Comparison of ENCODE assay signal across 8 mouse cellular contexts in the genomic region with DNA sequence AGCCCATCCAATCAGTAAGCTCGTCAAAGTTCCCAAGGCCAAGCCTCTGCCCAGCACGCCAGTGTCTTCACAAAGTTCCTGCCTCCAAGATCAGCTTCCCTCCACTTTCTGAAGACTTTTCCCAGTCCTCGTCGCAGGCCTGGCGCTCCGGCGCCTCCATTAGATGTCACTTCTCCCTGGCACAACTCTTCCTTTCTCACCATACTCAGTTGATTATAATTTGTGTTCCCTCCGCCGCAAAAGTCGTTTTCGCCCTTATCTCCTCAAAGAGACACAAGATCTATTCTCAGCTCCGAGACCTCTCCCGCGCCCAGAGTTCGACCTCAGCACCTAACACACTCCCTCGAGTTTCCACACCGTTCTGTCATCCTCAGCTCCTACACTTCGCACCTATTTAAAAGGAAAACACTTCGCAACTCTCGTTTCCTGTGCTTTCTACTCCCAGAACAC. TPM values are rescaled to one million over a fixed set of nuclear protein-coding genes. Genes with fewer than 3 reads are reported as not detected.
DNase-seq lines count a peak whose midpoint lies in the region; ATAC-seq and TF ChIP-seq lines count a peak whose summit lies in the region.

No protein-coding gene starts in this region.

- TF ChIP-seq CTCF in E14TG2a.4 (conservative IDR thresholded peaks at IDR 0.05; ENCODE audit: low read length), result no peak

- peak; percentile 83 for DNase-seq in heart, embryonic 10.5 days (ENCODE audit: low spot score)
- DNase-seq in heart, adult 9 months (ENCODE audit: low spot score in 2 of 2), result no peak
- no peak for DNase-seq in hindbrain, embryonic 11.5 days (ENCODE audit: low spot score)
- peak; percentile 46 for DNase-seq in liver, embryonic 13.5 days
- DNase-seq in retina, postnatal 1 day, result peak; percentile 18
- no peak for DNase-seq in urinary bladder, postnatal 36 days (ENCODE audit: low spot score in 2 of 2)

- under 1% methylated on average over 20 of the region's 20 CpGs for WGBS in heart, embryonic 10.5 days
- under 1% methylated on average over 20 of the region's 20 CpGs for WGBS in hindbrain, embryonic 11.5 days
- WGBS in liver, embryonic 13.5 days (ENCODE audit: insufficient replicate concordance), result under 1% methylated on average over 20 of the region's 20 CpGs

- peaks cover 30% of the 10 kb centered on the region for H3K4me1 ChIP-seq in heart, embryonic 10.5 days
- peaks cover 68% of the 10 kb centered on the region for H3K4me1 ChIP-seq in E14TG2a.4 (replicated peaks; ENCODE audit: low read depth, low read length)
- H3K4me1 ChIP-seq in hindbrain, embryonic 11.5 days (replicated peaks; ENCODE audit: control insufficient read depth, insufficient read depth, low read length), result peaks cover 3% of the 10 kb centered on the region
- H3K4me1 ChIP-seq in liver, embryonic 13.5 days (replicated peaks), result peaks cover 58% of the 10 kb centered on the region

- peak overlapping the region; percentile 78 for H3K9ac ChIP-seq in hindbrain, embryonic 11.5 days (ENCODE audit: low read depth, low read length)
- peak overlapping the region; percentile 98 for H3K9ac ChIP-seq in liver, embryonic 13.5 days

- ATAC-seq in common myeloid progenitor, adult 5-6 weeks (replicated peaks; ENCODE audit: low read depth, poor library complexity, severe bottlenecking), result peak; percentile 4; the same call in 1 of the 2 replicates
- no peak for ATAC-seq in hindbrain, embryonic 11.5 days (ENCODE audit: low FRiP score)
- ATAC-seq in liver, embryonic 13.5 days (ENCODE audit: low read depth), result no peak

- peak overlapping the region; percentile 61 for H3K4me2 ChIP-seq in hindbrain, embryonic 11.5 days (replicated peaks; ENCODE audit: low read depth, low read length)
- H3K4me2 ChIP-seq in liver, embryonic 13.5 days, result peak overlapping the region; percentile 92

- H3K27me3 ChIP-seq in heart, embryonic 10.5 days (ENCODE audit: insufficient read depth, poor library complexity, severe bottlenecking), result no peaks in the 10 kb centered on the region
- H3K27me3 ChIP-seq in E14TG2a.4 (ENCODE audit: insufficient read depth, low read length), result no peaks in the 10 kb centered on the region
- no peaks in the 10 kb centered on the region for H3K27me3 ChIP-seq in hindbrain, embryonic 11.5 days (ENCODE audit: control insufficient read depth, insufficient read depth, low read length)
- H3K27me3 ChIP-seq in liver, embryonic 13.5 days, result no peaks in the 10 kb centered on the region

- H3K9me3 ChIP-seq in heart, embryonic 10.5 days, result no peaks in the 10 kb centered on the region
- H3K9me3 ChIP-seq in E14TG2a.4 (ENCODE audit: low read length), result no peaks in the 10 kb centered on the region
- no peaks in the 10 kb centered on the region for H3K9me3 ChIP-seq in hindbrain, embryonic 11.5 days (ENCODE audit: control insufficient read depth, low read length)
- no peaks in the 10 kb centered on the region for H3K9me3 ChIP-seq in liver, embryonic 13.5 days (replicated peaks)

- no peaks in the 10 kb centered on the region for H3K36me3 ChIP-seq in heart, embryonic 10.5 days
- H3K36me3 ChIP-seq in E14TG2a.4 (ENCODE audit: insufficient read depth, low read length), result peaks cover 10% of the 10 kb centered on the region
- H3K36me3 ChIP-seq in hindbrain, embryonic 11.5 days (ENCODE audit: control insufficient read depth, insufficient read depth, low read length), result no peaks in the 10 kb centered on the region
- H3K36me3 ChIP-seq in liver, embryonic 13.5 days, result no peaks in the 10 kb centered on the region

- H3K4me3 ChIP-seq in heart, embryonic 10.5 days, result peak overlapping the region; percentile 94
- peak overlapping the region; percentile 99 for H3K4me3 ChIP-seq in E14TG2a.4 (replicated peaks; ENCODE audit: low read length)
- H3K4me3 ChIP-seq in hindbrain, embryonic 11.5 days (ENCODE audit: low read depth, low read length), result peak overlapping the region; percentile 68
- H3K4me3 ChIP-seq in liver, embryonic 13.5 days (replicated peaks), result peak overlapping the region; percentile 96

- peak overlapping the region; percentile 92 for H3K27ac ChIP-seq in heart, embryonic 10.5 days
- H3K27ac ChIP-seq in hindbrain, embryonic 11.5 days (ENCODE audit: low read depth, low read length), result no peak overlapping the region
- H3K27ac ChIP-seq in liver, embryonic 13.5 days, result peak overlapping the region; percentile 96

RNA-seq across cellular contexts. Expression of a gene that starts 0.9 kb away (rescaled TPM):
- polyA plus RNA-seq in heart, embryonic 10.5 days (2016; fragmentation: Nextera tagmentation; extraction: Ambion mirVana), result 11.9 and 17.2 TPM in 2 replicates
- total RNA-seq in common myeloid progenitor, adult 5-6 weeks (2017), result 59.1 and 69.4 TPM in 2 replicates
- polyA plus RNA-seq in hindbrain, embryonic 11.5 days (2014; fragmentation: Nextera tagmentation; extraction: Ambion mirVana), result 10.4 and 10.9 TPM in 2 replicates
- 13.2 and 13.3 TPM in 2 replicates for polyA plus RNA-seq in liver, embryonic 13.5 days (2015; fragmentation: Nextera tagmentation; extraction: Ambion mirVana)

RNA-seq across cellular contexts. Expression of a gene that starts 18.4 kb away (rescaled TPM):
- 266 and 331 TPM in 2 replicates for polyA plus RNA-seq in heart, embryonic 10.5 days (2016; fragmentation: Nextera tagmentation; extraction: Ambion mirVana)
- total RNA-seq in common myeloid progenitor, adult 5-6 weeks (2017), result 116 and 132 TPM in 2 replicates
- polyA plus RNA-seq in hindbrain, embryonic 11.5 days (2014; fragmentation: Nextera tagmentation; extraction: Ambion mirVana), result 344 and 359 TPM in 2 replicates
- polyA plus RNA-seq in liver, embryonic 13.5 days (2015; fragmentation: Nextera tagmentation; extraction: Ambion mirVana), result 182 and 183 TPM in 2 replicates

RNA-seq across cellular contexts. Expression of a gene that starts 36.7 kb away (rescaled TPM):
- 5.0 and 6.2 TPM in 2 replicates for polyA plus RNA-seq in heart, embryonic 10.5 days (2016; fragmentation: Nextera tagmentation; extraction: Ambion mirVana)
- total RNA-seq in common myeloid progenitor, adult 5-6 weeks (2017), result 10.5 and 13.1 TPM in 2 replicates
- 4.9 TPM in 2 replicates for polyA plus RNA-seq in hindbrain, embryonic 11.5 days (2014; fragmentation: Nextera tagmentation; extraction: Ambion mirVana)
- 2.0 and 3.5 TPM in 2 replicates for polyA plus RNA-seq in liver, embryonic 13.5 days (2015; fragmentation: Nextera tagmentation; extraction: Ambion mirVana)

Comparison
In these comparisons a context has a peak if more than half of its experiments do, and no peak if none do; other contexts are left out.
1. DNase-seq: peak in heart, embryonic 10.5 days (single experiment), liver, embryonic 13.5 days (single experiment) and retina, postnatal 1 day (single experiment); none in heart, adult 9 months (0 of 2), hindbrain, embryonic 11.5 days (single experiment) and urinary bladder, postnatal 36 days (0 of 2).
2. Peak in every context shown above with its lines, with median percentiles within 50 percentile points of each other: H3K4me3 ChIP-seq.